Mouse (Mus musculus) heart, postnatal 25 days (tissue): ENCODE results near the gene Suz12. TPM values are rescaled to one million over a fixed set of nuclear protein-coding genes. Genes with fewer than 3 reads are reported as not detected.
"Not testable (repeated sequence)": the region's sequence is repeated elsewhere in the genome, so short reads cannot be mapped to it uniquely, and the experiment has no call there.

Source experiments
- DNase-seq: peaks from one replicate; pipeline ENCODE4 v3.0.0; 2022; ENCODE audit warnings: low spot score
- intact Hi-C: fragments of 180-260 bp; cut with DNase I; formaldehyde crosslinking; loops from one replicate; pipeline ENCODE4 v1.15.1; 2025
- total RNA-seq, 2 experiments: library from RNA; stranded (reverse); gene quantifications; 2 replicates each; pipeline ENCODE4 v1.2.3; 2021

The Suz12 gene
- total RNA-seq, 2 experiments from 2014 or later, result 24.9 to 27.2 TPM

GRCm38 (mm10) chr11:79990120-79990519 is 2.8 kb upstream of the Suz12 start:
- intact Hi-C loops, result no loop called here

DNA sequence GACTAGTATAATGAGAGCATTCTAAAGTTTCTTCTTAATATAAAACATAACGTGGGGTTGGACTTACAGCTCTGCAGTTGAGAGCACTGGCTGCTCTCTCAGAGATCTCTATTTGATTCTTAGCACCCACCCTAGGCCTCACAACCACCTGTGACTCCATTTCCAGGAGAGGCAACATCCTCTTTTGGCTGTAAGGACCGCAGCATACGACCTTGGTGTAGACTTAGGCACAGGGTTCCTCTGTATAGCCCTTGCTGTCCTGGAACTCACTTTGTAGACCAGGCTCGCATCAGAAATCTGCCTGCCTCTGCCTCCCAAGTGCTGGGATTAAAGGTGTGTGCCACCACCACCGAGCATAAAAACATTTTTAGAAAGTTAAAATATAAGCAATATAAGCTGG is 1.3 kb upstream of the Suz12 start:
- DNase-seq, result no peak
- intact Hi-C loops, result no loop called here

More at GRCm38 (mm10) chr11:79990120-79990519, 2.8 kb upstream of the Suz12 start:
- no peak for DNase-seq

GRCm38 (mm10) chr11:79992035-79992591 is 793 bp upstream of the Suz12 start:
- no peak for DNase-seq
- intact Hi-C loops, result loop anchor here (2.0 kb wide), 1 partner anchor 27 kb away; no protein-coding TSS in a partner anchor

DNA sequence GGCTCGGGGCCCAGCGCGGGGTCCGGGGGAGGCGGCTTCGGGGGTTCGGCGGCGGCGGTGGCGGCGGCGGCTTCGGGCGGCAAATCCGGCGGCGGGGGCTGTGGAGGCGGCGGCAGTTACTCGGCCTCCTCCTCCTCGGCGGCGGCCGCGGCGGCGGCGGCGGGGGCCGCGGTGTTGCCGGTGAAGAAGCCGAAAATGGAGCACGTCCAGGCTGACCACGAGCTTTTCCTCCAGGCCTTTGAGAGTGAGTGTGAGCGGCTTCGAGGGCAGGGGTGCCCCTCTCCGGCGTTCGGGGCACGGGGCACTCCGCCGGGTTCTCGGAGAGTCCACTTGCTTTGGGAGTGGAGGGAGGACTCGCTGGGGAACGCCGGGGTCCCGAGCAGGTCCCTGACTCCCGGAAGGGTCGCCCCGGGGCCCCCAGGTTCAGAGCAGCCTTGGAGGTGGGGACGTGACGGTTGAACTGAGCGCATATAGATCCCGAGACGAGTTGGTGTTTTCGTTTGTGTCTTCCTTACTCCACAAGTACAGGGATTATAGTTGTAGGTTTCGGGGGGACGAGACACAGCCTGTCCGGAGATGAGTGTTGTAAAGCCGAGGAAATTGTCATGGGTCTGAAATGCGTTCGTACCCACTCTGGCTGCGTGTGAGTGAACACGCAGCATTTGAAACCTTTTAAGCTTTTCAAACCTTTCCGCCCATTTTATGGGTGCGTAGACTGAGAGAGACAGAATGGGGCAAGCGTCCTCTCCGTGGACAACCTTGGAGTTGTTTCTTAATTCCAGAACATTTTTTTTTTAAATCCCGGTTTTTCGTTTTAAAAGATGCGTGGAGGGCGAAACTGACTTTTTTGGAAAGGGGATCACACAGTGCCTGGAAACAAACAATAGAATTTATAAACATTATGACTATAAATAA is 707 bp downstream of the Suz12 start:
- intact Hi-C loops, result loop anchor here (2.0 kb wide), 1 partner anchor 29 kb away; no protein-coding TSS in a partner anchor

GRCm38 (mm10) chr11:79994271-79994988 is 1.5 kb downstream of the Suz12 start:
- intact Hi-C loops, result no loop called here
- no peak for DNase-seq

More for the DNA sequence above, 707 bp downstream of the Suz12 start:
- DNase-seq, result no peak

GRCm38 (mm10) chr11:80016533-80016932 is 23.6 kb downstream of the Suz12 start:
- DNase-seq, intact Hi-C loops: not testable (repeated sequence)

- intact Hi-C loops, result no loop called here
- no peak for DNase-seq
These were observed 26.9 kb downstream of the Suz12 start for GRCm38 (mm10) chr11:80019792-80020191.

- no peak for DNase-seq
- intact Hi-C loops, result no loop called here
These were observed 28.4 kb downstream of the Suz12 start for GRCm38 (mm10) chr11:80021306-80021705.

- no peak for DNase-seq
These were observed 44.6 kb downstream of the Suz12 start for GRCm38 (mm10) chr11:80037495-80037894.

DNA sequence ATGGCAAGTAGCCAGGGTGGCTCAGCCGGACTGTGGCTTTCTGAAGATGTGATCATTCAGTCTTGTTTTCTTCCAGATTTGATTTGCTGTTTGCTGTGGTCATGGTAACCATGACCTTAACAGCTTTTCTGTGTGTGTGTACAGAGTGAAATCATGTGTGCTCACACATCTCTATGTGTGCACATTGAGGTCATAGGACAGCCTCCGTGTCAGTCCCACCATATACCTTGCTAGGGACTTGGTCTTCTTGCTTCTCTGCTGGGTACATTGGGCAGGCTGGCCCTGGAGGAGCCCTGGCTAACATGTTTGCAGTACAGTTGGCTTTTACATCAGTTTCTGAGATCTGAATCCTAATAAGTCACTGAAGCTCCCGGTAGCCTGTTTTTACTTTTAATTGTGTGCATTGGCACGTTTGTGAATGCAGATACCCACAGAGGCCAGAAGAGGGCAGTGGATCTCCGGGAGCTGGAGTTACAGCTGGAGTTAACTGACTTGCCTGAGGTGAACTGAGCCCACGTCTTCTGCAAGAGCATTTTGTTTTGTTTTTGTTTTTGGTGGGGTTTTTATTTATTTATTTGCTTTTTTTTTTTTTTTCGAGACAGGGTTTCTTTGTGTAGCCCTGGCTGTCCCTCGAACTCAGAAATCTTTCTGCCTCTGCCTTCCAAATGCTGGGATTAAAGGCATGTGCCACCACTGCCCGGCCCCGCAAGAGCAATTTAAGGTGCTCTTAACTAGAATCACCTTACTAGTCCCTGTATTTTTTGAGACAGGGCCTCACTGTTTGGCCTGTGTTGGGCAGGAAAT is 49.9 kb downstream of the Suz12 start:
- intact Hi-C loops, result loop anchor here (5.0 kb wide), 2 partner anchors 99 to 154 kb away; partner anchors contain the start of gene Tefm
- no peak for DNase-seq

More at GRCm38 (mm10) chr11:80037495-80037894, 44.6 kb downstream of the Suz12 start:
- intact Hi-C loops, result no loop called here

DNA sequence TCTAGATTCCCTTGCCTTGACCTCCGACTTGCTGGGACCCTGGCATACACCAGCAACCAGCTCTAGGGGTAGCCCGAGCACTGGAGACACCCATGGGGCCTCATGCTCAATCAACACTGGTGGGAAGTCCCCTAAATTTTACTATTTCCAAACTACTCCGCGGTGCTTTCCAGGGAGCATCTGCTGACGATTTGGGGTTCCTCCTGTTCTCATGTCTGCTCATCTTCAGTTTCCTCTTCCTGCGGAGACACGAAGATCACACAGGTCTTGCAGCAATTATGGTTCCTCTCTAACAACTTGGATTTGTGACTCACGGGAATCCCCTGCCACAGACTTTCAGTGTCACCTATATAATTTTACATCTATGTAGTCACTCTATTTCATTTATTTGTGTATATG is 50.5 kb downstream of the Suz12 start:
- DNase-seq, result no peak
- intact Hi-C loops, result loop anchor here (5.0 kb wide), 2 partner anchors 99 to 154 kb away; partner anchors contain the start of gene Tefm

GRCm38 (mm10) chr11:80046856-80047255 is 54.0 kb downstream of the Suz12 start:
- intact Hi-C loops, result no loop called here
- DNase-seq, result no peak

DNA sequence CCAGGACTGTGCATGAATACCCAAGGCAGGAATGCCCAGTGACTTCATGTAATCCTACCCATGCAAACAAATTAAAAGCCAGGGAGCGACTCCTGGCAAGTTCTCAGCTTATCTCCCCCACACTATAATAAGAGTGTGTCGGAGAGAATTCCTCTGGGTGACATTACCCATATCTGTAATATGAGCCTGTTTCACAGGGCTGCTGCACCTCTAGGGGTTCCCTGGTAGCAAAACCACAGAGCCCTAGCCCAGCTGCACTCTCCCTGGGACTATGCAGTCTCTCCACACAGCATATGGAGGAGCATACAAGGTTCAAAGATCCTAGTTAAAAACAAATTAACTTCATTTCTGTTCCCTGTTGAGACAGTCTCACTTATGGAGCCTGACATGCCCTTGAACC is 57.2 kb downstream of the Suz12 start:
- no peak for DNase-seq
- intact Hi-C loops, result no loop called here

DNA sequence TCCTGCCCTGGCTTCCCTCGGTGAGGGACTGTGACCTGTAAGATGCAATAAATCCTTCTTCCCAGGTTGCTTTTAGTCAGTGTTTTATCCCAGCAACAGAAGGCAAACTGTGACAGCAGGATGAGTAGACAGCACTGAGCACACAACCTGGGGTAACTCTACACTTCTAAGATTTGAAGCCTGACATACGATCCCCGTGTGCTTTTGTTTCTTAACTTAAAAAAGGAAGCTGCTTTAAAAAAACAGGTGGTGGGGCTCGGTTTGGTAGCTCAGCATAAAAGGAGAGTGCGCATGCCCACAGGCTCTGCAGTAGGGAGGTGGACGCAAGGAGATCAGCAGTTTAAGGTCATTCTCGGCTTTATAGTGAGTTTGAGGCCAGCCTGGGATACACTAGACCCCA is 59.5 kb downstream of the Suz12 start:
- intact Hi-C loops, result no loop called here
- DNase-seq, result no peak

- intact Hi-C loops, result no loop called here
- DNase-seq, result no peak
These were observed 60.3 kb downstream of the Suz12 start for GRCm38 (mm10) chr11:80053171-80053570.

- intact Hi-C loops, result no loop called here
- DNase-seq, result no peak
These were observed 61.8 kb downstream of the Suz12 start for GRCm38 (mm10) chr11:80054659-80055058.

- intact Hi-C loops, result no loop called here
- no peak for DNase-seq
These were observed 63.2 kb downstream of the Suz12 start for GRCm38 (mm10) chr11:80056141-80056540.

GRCm38 (mm10) chr11:80062159-80062558 is 69.3 kb downstream of the Suz12 start:
- intact Hi-C loops, result no loop called here
- DNase-seq, result peak; percentile 19

DNA sequence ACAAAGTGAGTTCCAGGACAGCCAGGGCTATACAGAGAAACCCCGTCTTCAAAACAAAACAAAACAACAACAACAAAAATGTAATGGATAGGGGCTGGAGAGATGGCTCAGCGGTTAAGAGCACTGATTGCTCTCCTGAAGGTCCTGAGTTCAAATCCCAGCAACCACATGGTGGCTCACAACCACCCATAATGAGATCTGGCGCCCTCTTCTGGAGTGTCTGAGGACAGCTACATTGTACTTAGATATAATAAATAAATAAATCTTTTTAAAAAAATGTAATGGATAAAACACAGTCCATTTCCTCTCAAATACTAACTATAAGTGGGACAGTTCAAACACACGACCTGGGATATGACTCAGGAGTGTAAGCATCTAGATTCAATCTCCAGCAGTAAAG is 73.5 kb downstream of the Suz12 start:
- DNase-seq, intact Hi-C loops: not testable (repeated sequence)

DNA sequence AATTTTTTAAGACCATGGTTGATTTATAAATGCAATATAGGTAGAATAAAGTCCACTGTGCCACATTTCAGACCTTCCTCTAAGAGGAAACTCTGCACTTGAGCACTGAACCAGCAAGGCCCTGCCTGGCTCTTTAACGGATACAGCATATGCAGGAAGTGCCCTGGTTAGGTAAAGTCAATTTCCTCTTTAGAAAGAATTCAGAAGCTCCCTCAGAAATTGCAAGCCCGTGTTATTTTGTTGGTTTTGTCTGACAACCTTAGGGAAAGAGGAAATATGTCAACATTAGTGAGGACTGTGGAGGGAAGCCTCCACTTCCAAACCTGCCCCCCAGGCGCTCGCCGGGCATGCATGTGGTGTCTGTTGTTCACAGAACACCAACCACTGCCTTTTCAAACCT is 74.7 kb downstream of the Suz12 start:
- intact Hi-C loops, result no loop called here
- DNase-seq, result no peak
